Mouse (Mus musculus) olfactory bulb, adult 2 months (tissue): ENCODE data around the gene Pex19.

Experiments
- CTCF ChIP-seq: fragments of 200-500 bp; IDR thresholded peaks from 2 replicates; pipeline ENCODE4 v1.5.1; 2012; ENCODE audit warnings: low read depth, mild to moderate bottlenecking, low read length, moderate library complexity; ENCODE audit not compliant: insufficient read depth
- POLR2A ChIP-seq: fragments of 200-500 bp; IDR thresholded peaks from 2 replicates; pipeline ENCODE4 v1.6.1; 2012; ENCODE audit warnings: mild to moderate bottlenecking, low read depth, low read length, moderate library complexity; ENCODE audit not compliant: insufficient read depth

DNA sequence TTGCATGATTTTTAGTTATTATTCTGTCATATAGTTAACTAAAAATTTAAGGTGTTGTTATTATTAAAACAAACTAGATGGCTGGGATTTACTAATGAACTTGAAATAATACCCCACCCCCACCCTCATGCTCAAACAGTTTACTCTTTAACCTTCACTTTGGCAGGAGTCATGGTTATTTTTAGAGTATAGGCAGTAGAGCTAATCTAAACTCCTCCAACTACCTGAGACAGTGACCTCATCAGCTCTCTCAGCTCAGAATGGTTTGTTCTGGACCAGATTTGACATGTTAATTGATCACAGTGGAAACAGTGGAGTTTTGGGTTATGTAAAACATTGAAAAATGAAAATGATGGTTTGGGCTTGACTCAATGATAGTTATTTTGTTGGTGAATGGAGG is 34.0 kb downstream of the Pex19 start:
- no peak for TF ChIP-seq POLR2A
- TF ChIP-seq CTCF, result no peak
